Mouse (Mus musculus): ENCODE results near the gene Slc2a4.

- peak; percentile 73 for TF ChIP-seq POLR2AphosphoS2 (IDR thresholded peaks at IDR 0.05; ENCODE audit: insufficient read length, low read depth)
- TF ChIP-seq POLR2A (IDR thresholded peaks at IDR 0.05; ENCODE audit: insufficient read length, low read depth): peak; percentile 25
- TF ChIP-seq USF1 (IDR thresholded peaks at IDR 0.05; ENCODE audit: low read depth): no peak
- no peak for TF ChIP-seq MAX (IDR thresholded peaks at IDR 0.05; ENCODE audit: low read depth)
- no peak for TF ChIP-seq REST (IDR thresholded peaks at IDR 0.05; ENCODE audit: insufficient read depth, insufficient read length)
- no peak for TF ChIP-seq E2F4 (IDR thresholded peaks at IDR 0.05; ENCODE audit: insufficient read depth)
- TF ChIP-seq CEBPB (IDR thresholded peaks at IDR 0.05; ENCODE audit: insufficient read depth, poor library complexity, severe bottlenecking): no peak
- no peak for TF ChIP-seq MYOD1 (IDR thresholded peaks at IDR 0.05; ENCODE audit: control insufficient read depth in 1 of 3, insufficient read length in 2 of 3, low read depth in 2 of 3)
- TF ChIP-seq TCF12 (IDR thresholded peaks at IDR 0.05; ENCODE audit: insufficient read depth, poor library complexity, severe bottlenecking): no peak
- no peak for TF ChIP-seq SRF (IDR thresholded peaks at IDR 0.05; ENCODE audit: control insufficient read depth, insufficient read length, low read depth)
These were observed 32.0 kb downstream of the Slc2a4 start for GRCm38 (mm10) chr11:69915667-69916627.
